Mouse (Mus musculus): ENCODE measurements at regions not wholly inside any gene's neighbourhood (a gene's known extent, or its start where the extent isn't known, plus 50 kb on each side); places are given as distances from the start of the nearest gene placed in this dataset.

- Histone ChIP-seq H3K27ac (ENCODE audit: low read length) (no peak overlapping the region), H3K27me3 (ENCODE audit: control insufficient read depth, insufficient read depth, low read depth, low read length) (no peaks in the 10 kb centered on the region), H3K4me3 (ENCODE audit: low read depth, low read length) (no peak overlapping the region), H3K4me1 (ENCODE audit: control insufficient read depth, low read depth, low read length) (no peaks in the 10 kb centered on the region), H3K4me2 (ENCODE audit: low read depth, low read length) (no peak overlapping the region), H3K9ac (ENCODE audit: low read depth, low read length) (no peak overlapping the region), H3K36me3 (ENCODE audit: control insufficient read depth, insufficient read depth) (no peaks in the 10 kb centered on the region), H3K9me3 (replicated peaks; ENCODE audit: control insufficient read depth, low read length) (no peaks in the 10 kb centered on the region)
- 64% methylated on average over 6 of the region's 6 CpGs for WGBS (ENCODE audit: insufficient replicate concordance)
- no peak for ATAC-seq (ENCODE audit: low read depth)
Observed at GRCm38 (mm10) chr3:151333867-151334341, 103.8 kb upstream of the Adgrl4 start.

- Histone ChIP-seq H3K4me2 (ENCODE audit: low read depth, low read length) (no peak overlapping the region), H3K9ac (ENCODE audit: low read depth, low read length) (no peak overlapping the region), H3K9me3 (replicated peaks; ENCODE audit: control insufficient read depth, low read length) (no peaks in the 10 kb centered on the region), H3K36me3 (ENCODE audit: control insufficient read depth, insufficient read depth) (no peaks in the 10 kb centered on the region), H3K4me3 (ENCODE audit: low read depth, low read length) (no peak overlapping the region), H3K27ac (ENCODE audit: low read length) (no peak overlapping the region), H3K4me1 (ENCODE audit: control insufficient read depth, low read depth, low read length) (no peaks in the 10 kb centered on the region), H3K27me3 (ENCODE audit: control insufficient read depth, insufficient read depth, low read depth, low read length) (no peaks in the 10 kb centered on the region)
- ATAC-seq (ENCODE audit: low read depth), result no peak
- WGBS (ENCODE audit: insufficient replicate concordance), result 40% methylated on average over 4 of the region's 4 CpGs
Observed at GRCm38 (mm10) chr3:151351481-151352090, 86.1 kb upstream of the Adgrl4 start.

GRCm38 (mm10) chr3:151366302-151366701 is 71.4 kb upstream of the Adgrl4 start:
- no peaks in the 10 kb centered on the region for H3K27me3 ChIP-seq (ENCODE audit: control insufficient read depth, insufficient read depth, low read depth, low read length)
- no peaks in the 10 kb centered on the region for H3K4me1 ChIP-seq (ENCODE audit: control insufficient read depth, low read depth, low read length)
- no peak overlapping the region for H3K4me3 ChIP-seq (ENCODE audit: low read depth, low read length)
- 62% methylated on average over 4 of the region's 4 CpGs for WGBS (ENCODE audit: insufficient replicate concordance)
- no peak overlapping the region for H3K4me2 ChIP-seq (ENCODE audit: low read depth, low read length)
- ATAC-seq (ENCODE audit: low read depth), result no peak
- no peak overlapping the region for H3K27ac ChIP-seq (ENCODE audit: low read length)
- H3K36me3 ChIP-seq (ENCODE audit: control insufficient read depth, insufficient read depth), result no peaks in the 10 kb centered on the region
- H3K9ac ChIP-seq (ENCODE audit: low read depth, low read length), result no peak overlapping the region
- no peaks in the 10 kb centered on the region for H3K9me3 ChIP-seq (replicated peaks; ENCODE audit: control insufficient read depth, low read length)

- H3K4me3 ChIP-seq (ENCODE audit: low read depth, low read length), result no peak overlapping the region
- H3K36me3 ChIP-seq (ENCODE audit: control insufficient read depth, insufficient read depth), result no peaks in the 10 kb centered on the region
- H3K9me3 ChIP-seq (replicated peaks; ENCODE audit: control insufficient read depth, low read length), result no peaks in the 10 kb centered on the region
- no peak for ATAC-seq (ENCODE audit: low read depth)
- H3K9ac ChIP-seq (ENCODE audit: low read depth, low read length), result no peak overlapping the region
- H3K4me2 ChIP-seq (ENCODE audit: low read depth, low read length), result no peak overlapping the region
- H3K4me1 ChIP-seq (ENCODE audit: control insufficient read depth, low read depth, low read length), result no peaks in the 10 kb centered on the region
- WGBS (ENCODE audit: insufficient replicate concordance), result 61% methylated on average over 4 of the region's 4 CpGs
- H3K27ac ChIP-seq (ENCODE audit: low read length), result no peak overlapping the region
- no peaks in the 10 kb centered on the region for H3K27me3 ChIP-seq (ENCODE audit: control insufficient read depth, insufficient read depth, low read depth, low read length)
Observed at GRCm38 (mm10) chr3:151366707-151367306, 70.9 kb upstream of the Adgrl4 start.

GRCm38 (mm10) chr3:151383326-151384019 is 54.2 kb upstream of the Adgrl4 start:
- Histone ChIP-seq H3K4me2 (ENCODE audit: low read depth, low read length) (no peak overlapping the region), H3K9me3 (replicated peaks; ENCODE audit: control insufficient read depth, low read length) (no peaks in the 10 kb centered on the region), H3K36me3 (ENCODE audit: control insufficient read depth, insufficient read depth) (no peaks in the 10 kb centered on the region), H3K4me3 (ENCODE audit: low read depth, low read length) (no peak overlapping the region), H3K4me1 (ENCODE audit: control insufficient read depth, low read depth, low read length) (no peaks in the 10 kb centered on the region), H3K27me3 (ENCODE audit: control insufficient read depth, insufficient read depth, low read depth, low read length) (no peaks in the 10 kb centered on the region), H3K27ac (ENCODE audit: low read length) (no peak overlapping the region), H3K9ac (ENCODE audit: low read depth, low read length) (no peak overlapping the region)
- no peak for ATAC-seq (ENCODE audit: low read depth)
- WGBS (ENCODE audit: insufficient replicate concordance), result 19% methylated on average over 5 of the region's 5 CpGs

- Histone ChIP-seq H3K9ac (ENCODE audit: low read depth, low read length) (no peak overlapping the region), H3K27ac (ENCODE audit: low read length) (no peak overlapping the region), H3K4me1 (ENCODE audit: control insufficient read depth, low read depth, low read length) (no peaks in the 10 kb centered on the region), H3K4me2 (ENCODE audit: low read depth, low read length) (no peak overlapping the region), H3K9me3 (replicated peaks; ENCODE audit: control insufficient read depth, low read length) (no peaks in the 10 kb centered on the region), H3K36me3 (ENCODE audit: control insufficient read depth, insufficient read depth) (no peaks in the 10 kb centered on the region), H3K4me3 (ENCODE audit: low read depth, low read length) (no peak overlapping the region), H3K27me3 (ENCODE audit: control insufficient read depth, insufficient read depth, low read depth, low read length) (no peaks in the 10 kb centered on the region)
- ATAC-seq (ENCODE audit: low read depth), result no peak
- 42% methylated on average over 5 of the region's 5 CpGs for whole genome bisulfite sequencing (ENCODE audit: insufficient replicate concordance)
Observed at GRCm38 (mm10) chr3:151384850-151385249, 52.8 kb upstream of the Adgrl4 start.

GRCm38 (mm10) chr3:151386103-151386502 is 51.6 kb upstream of the Adgrl4 start:
- 16% methylated on average over 5 of the region's 5 CpGs for WGBS (ENCODE audit: insufficient replicate concordance)
- no peak overlapping the region for H3K9ac ChIP-seq (ENCODE audit: low read depth, low read length)
- H3K36me3 ChIP-seq (ENCODE audit: control insufficient read depth, insufficient read depth), result no peaks in the 10 kb centered on the region
- ATAC-seq (ENCODE audit: low read depth), result no peak
- H3K4me1 ChIP-seq (ENCODE audit: control insufficient read depth, low read depth, low read length), result no peaks in the 10 kb centered on the region
- no peak overlapping the region for H3K4me3 ChIP-seq (ENCODE audit: low read depth, low read length)
- no peaks in the 10 kb centered on the region for H3K9me3 ChIP-seq (replicated peaks; ENCODE audit: control insufficient read depth, low read length)
- no peak overlapping the region for H3K27ac ChIP-seq (ENCODE audit: low read length)
- no peaks in the 10 kb centered on the region for H3K27me3 ChIP-seq (ENCODE audit: control insufficient read depth, insufficient read depth, low read depth, low read length)
- H3K4me2 ChIP-seq (ENCODE audit: low read depth, low read length), result no peak overlapping the region

Data from liver, embryonic 16.5 days (tissue).